Mouse (Mus musculus) liver, embryonic 11.5 days (tissue): ENCODE results near the gene Slc26a9. TPM values are rescaled to one million over a fixed set of nuclear protein-coding genes. Genes with fewer than 3 reads are reported as not detected.

Experiments
- ATAC-seq: fragments of 200-750 bp; cut with Nextera tagmentation; replicated peaks from 2 replicates; pipeline ENCODE4 v1.8.0; 2017; ENCODE audit warnings: moderate number of reproducible peaks, mild to moderate bottlenecking, moderate TSS enrichment, moderate library complexity; ENCODE audit not compliant: low FRiP score
- DNase-seq: peaks from one replicate; pipeline ENCODE4 v3.0.0-alpha.2; 2017; ENCODE audit warnings: low spot score
- H3K27ac ChIP-seq: fragments of 300-500 bp; sonication (generic); 2 replicates; pipeline ENCODE4 v1.5.1; 2014; ENCODE audit warnings: mild to moderate bottlenecking, low read depth, low read length, control low read depth
- H3K27me3 ChIP-seq: fragments of 300-500 bp; sonication (generic); replicated peaks from 2 replicates; pipeline ENCODE4 v1.6.1; 2014; ENCODE audit warnings: low read length, mixed read lengths; ENCODE audit not compliant: control insufficient read depth, insufficient read depth
- H3K36me3 ChIP-seq: fragments of 300-500 bp; sonication (generic); 2 replicates; pipeline ENCODE4 v1.6.1; 2014; ENCODE audit warnings: mild to moderate bottlenecking, low read length, moderate library complexity, mixed read lengths; ENCODE audit not compliant: control insufficient read depth, insufficient read depth
- H3K4me1 ChIP-seq: fragments of 300-500 bp; sonication (generic); replicated peaks from 2 replicates; pipeline ENCODE4 v1.6.1; 2014; ENCODE audit warnings: low read length, mixed read lengths; ENCODE audit not compliant: control insufficient read depth, insufficient read depth
- H3K4me2 ChIP-seq: fragments of 300-500 bp; sonication (generic); 2 replicates; pipeline ENCODE4 v1.6.1; 2014; ENCODE audit warnings: mild to moderate bottlenecking, control low read depth, moderate library complexity
- H3K4me3 ChIP-seq: fragments of 300-500 bp; sonication (generic); 2 replicates; pipeline ENCODE4 v1.5.1; 2014; ENCODE audit warnings: low read depth, low read length, control low read depth
- H3K9ac ChIP-seq: fragments of 300-500 bp; sonication (generic); 2 replicates; pipeline ENCODE4 v1.6.1; 2014; ENCODE audit warnings: low read depth, low read length, control low read depth
- H3K9me3 ChIP-seq: fragments of 300-500 bp; sonication (generic); 2 replicates; pipeline ENCODE4 v1.6.1; 2016; ENCODE audit warnings: low read length, inconsistent platforms, mixed read lengths; ENCODE audit not compliant: control insufficient read depth
- WGBS: fragments of 180-500 bp; shearing (Covaris S2); extraction: QIAGEN DNeasy Blood & Tissue Kit; methylation state at CpG from one replicate; pipeline ENCODE4 v1.1.7; 2014; 5-methylcytosine and 5-hydroxymethylcytosine counted together
- polyA plus RNA-seq: library from polyadenylated mRNA; unstranded; fragments of >200 nt; fragmentation: Nextera tagmentation; extraction: Ambion mirVana; gene quantifications from 2 replicates; pipeline ENCODE4 v1.2.1, GENCODE M21; 2014

Slc26a9 gene
- polyA plus RNA-seq, 1 experiment from 2014 or later: not detected

- ATAC-seq (no peak), DNase-seq (no peak)
- H3K4me1 ChIP-seq: no peaks in the 10 kb centered on the region
- H3K27ac ChIP-seq: no peak overlapping the region
- 84% methylated on average over 10 of the region's 10 CpGs for WGBS
- no peak overlapping the region for H3K9ac ChIP-seq
- no peak overlapping the region for H3K4me2 ChIP-seq
- no peaks in the 10 kb centered on the region for H3K36me3 ChIP-seq
- H3K27me3 ChIP-seq: no peaks in the 10 kb centered on the region
- no peaks in the 10 kb centered on the region for H3K9me3 ChIP-seq
- H3K4me3 ChIP-seq: no peak overlapping the region
Observed at GRCm38 (mm10) chr1:131820887-131821328, 77.1 kb downstream of the Slc26a9 start.

Other genes with a start within 250 kb of the Slc26a9 start
- gene Srgap2, start 216.7 kb upstream of the Slc26a9 start, polyA plus RNA-seq: 16.1 and 17.3 TPM in 2 replicates
- gene Fam72a, start 216.1 kb upstream of the Slc26a9 start, polyA plus RNA-seq: 4.8 and 4.9 TPM in 2 replicates
- gene Avpr1b, start 144.8 kb upstream of the Slc26a9 start, polyA plus RNA-seq: not detected in 2 replicates
- gene Ctse, start 105.7 kb upstream of the Slc26a9 start, polyA plus RNA-seq: 9.3 and 10.6 TPM in 2 replicates
- gene Rab7b, start 55.3 kb upstream of the Slc26a9 start, polyA plus RNA-seq: 0.53 and 1.1 TPM in 2 replicates
- 2.8 and 4.6 TPM in 2 replicates for gene Pm20d1, start 53.4 kb downstream of the Slc26a9 start, polyA plus RNA-seq
- 5.2 and 5.6 TPM in 2 replicates for gene Slc41a1, start 83.5 kb downstream of the Slc26a9 start, polyA plus RNA-seq
- 20.4 and 20.6 TPM in 2 replicates for gene Rab29, start 123.2 kb downstream of the Slc26a9 start, polyA plus RNA-seq
- gene Nucks1, start 166.5 kb downstream of the Slc26a9 start, polyA plus RNA-seq: 52.3 and 53.2 TPM in 2 replicates
- gene Slc45a3, start 218.9 kb downstream of the Slc26a9 start, polyA plus RNA-seq: 3.5 and 3.8 TPM in 2 replicates